Mouse (Mus musculus): ENCODE data around the gene Pbx1.

Pbx1 gene

GRCm38 (mm10) chr1:168425017-168425705 is 6.9 kb downstream of the Pbx1 start:
- DNase-seq (ENCODE audit: low read depth, low spot score): no peak

GRCm38 (mm10) chr1:168423389-168423930 is 8.6 kb downstream of the Pbx1 start:
- no peak for DNase-seq (ENCODE audit: low read depth, low spot score)

- no peak for DNase-seq (ENCODE audit: low read depth, low spot score)
Measured at GRCm38 (mm10) chr1:168418903-168419302, 13.2 kb downstream of the Pbx1 start.

GRCm38 (mm10) chr1:168417626-168418025 is 14.4 kb downstream of the Pbx1 start:
- no peak for DNase-seq (ENCODE audit: low read depth, low spot score)

GRCm38 (mm10) chr1:168416729-168417437 is 15.2 kb downstream of the Pbx1 start:
- DNase-seq (ENCODE audit: low read depth, low spot score): no peak

- DNase-seq (ENCODE audit: low read depth, low spot score): no peak
Measured at GRCm38 (mm10) chr1:168410611-168411010, 21.5 kb downstream of the Pbx1 start.

GRCm38 (mm10) chr1:168410054-168410453 is 22.0 kb downstream of the Pbx1 start:
- no peak for DNase-seq (ENCODE audit: low read depth, low spot score)

- no peak for DNase-seq (ENCODE audit: low read depth, low spot score)
Measured at GRCm38 (mm10) chr1:168408757-168409156, 23.3 kb downstream of the Pbx1 start.

GRCm38 (mm10) chr1:168407958-168408357 is 24.1 kb downstream of the Pbx1 start:
- DNase-seq (ENCODE audit: low read depth, low spot score): no peak

- no peak for DNase-seq (ENCODE audit: low read depth, low spot score)
Measured at GRCm38 (mm10) chr1:168406291-168406675, 25.8 kb downstream of the Pbx1 start.

GRCm38 (mm10) chr1:168405645-168406290 is 26.3 kb downstream of the Pbx1 start:
- DNase-seq (ENCODE audit: low read depth, low spot score): no peak

- DNase-seq (ENCODE audit: low read depth, low spot score): no peak
Measured at GRCm38 (mm10) chr1:168403529-168403928, 28.5 kb downstream of the Pbx1 start.

GRCm38 (mm10) chr1:168402683-168403082 is 29.4 kb downstream of the Pbx1 start:
- no peak for DNase-seq (ENCODE audit: low read depth, low spot score)

GRCm38 (mm10) chr1:168395523-168396159 is 36.4 kb downstream of the Pbx1 start:
- no peak for DNase-seq (ENCODE audit: low read depth, low spot score)

- DNase-seq (ENCODE audit: low read depth, low spot score): no peak
Measured at GRCm38 (mm10) chr1:168394535-168394934, 37.5 kb downstream of the Pbx1 start.

- no peak for DNase-seq (ENCODE audit: low read depth, low spot score)
Measured at GRCm38 (mm10) chr1:168393456-168393855, 38.6 kb downstream of the Pbx1 start.

GRCm38 (mm10) chr1:168392500-168392853 is 39.6 kb downstream of the Pbx1 start:
- DNase-seq (ENCODE audit: low read depth, low spot score): no peak

GRCm38 (mm10) chr1:168391617-168392499 is 40.2 kb downstream of the Pbx1 start:
- no peak for DNase-seq (ENCODE audit: low read depth, low spot score)

GRCm38 (mm10) chr1:168390748-168391147 is 41.3 kb downstream of the Pbx1 start:
- DNase-seq (ENCODE audit: low read depth, low spot score): no peak

GRCm38 (mm10) chr1:168386159-168386558 is 45.9 kb downstream of the Pbx1 start:
- DNase-seq (ENCODE audit: low read depth, low spot score): no peak

GRCm38 (mm10) chr1:168384594-168384955 is 47.5 kb downstream of the Pbx1 start:
- no peak for DNase-seq (ENCODE audit: low read depth, low spot score)

All from retina, postnatal 7 days (tissue).